Mouse (Mus musculus) T-helper 17 cell (primary cell): ENCODE measurements around the gene Olfr1154.

ENCODE experiments used
- in situ Hi-C, 2 experiments: fragments of 300-600 bp; cut with MboI, MseI; formaldehyde crosslinking; loops; 1 replicate in 1 of 2; 2 replicates in 1 of 2; pipeline ENCODE4 v1.15.1; 2025; ENCODE audit warnings: high pct_unique_total_duplicates in 2 of 2

The Olfr1154 gene

GRCm38 (mm10) chr2:87905066-87905465 is at the start of gene Olfr1154:
Gene Olfr1154 (minus strand): TSS chr2:87905166.
- in situ Hi-C loops = no loop called here

GRCm38 (mm10) chr2:87953000-87953399 is 48.0 kb upstream of the Olfr1154 start, which contains the start of gene Olfr1156:
Gene Olfr1156 (minus strand): TSS chr2:87953100.
- in situ Hi-C loops = no loop called here

- in situ Hi-C loops = no loop called here
Observed at GRCm38 (mm10) chr2:87945037-87945436, 40.1 kb upstream of the Olfr1154 start, which contains the start of gene Olfr1155. Gene Olfr1155 (minus strand): TSS chr2:87945137.

GRCm38 (mm10) chr2:87894662-87895061 is 10.3 kb downstream of the Olfr1154 start, which contains the start of gene Olfr1153:
Gene Olfr1153 (plus strand): TSS chr2:87894962.
- in situ Hi-C loops = loop anchor here in 1 of 2 experiments (10.0 kb wide), 1 partner anchor 1450 kb away; the partner anchor contains the start of gene Olfr1233

GRCm38 (mm10) chr2:87866192-87866591 is 38.8 kb downstream of the Olfr1154 start, which contains the start of gene Olfr1152:
Gene Olfr1152 (plus strand): TSS chr2:87866492.
- in situ Hi-C loops = no loop called here

GRCm38 (mm10) chr2:87855562-87855961 is 49.4 kb downstream of the Olfr1154 start, which contains the start of gene Olfr1151:
Gene Olfr1151 (plus strand): TSS chr2:87855862.
- in situ Hi-C loops = loop anchor here in 1 of 2 experiments (10.0 kb wide), 1 partner anchor 371 kb away; no protein-coding TSS in a partner anchor
